Mouse (Mus musculus): Measurements from ENCODE around the gene 1700020D05Rik. TPM values are rescaled to one million over a fixed set of nuclear protein-coding genes. Genes with fewer than 3 reads are reported as not detected.
"Not testable (repeated sequence)": the region's sequence is repeated elsewhere in the genome, so short reads cannot be mapped to it uniquely, and the experiment has no call there.

Gene 1700020D05Rik
- polyA plus RNA-seq, 1 experiment from 2014 or later: not detected

DNA sequence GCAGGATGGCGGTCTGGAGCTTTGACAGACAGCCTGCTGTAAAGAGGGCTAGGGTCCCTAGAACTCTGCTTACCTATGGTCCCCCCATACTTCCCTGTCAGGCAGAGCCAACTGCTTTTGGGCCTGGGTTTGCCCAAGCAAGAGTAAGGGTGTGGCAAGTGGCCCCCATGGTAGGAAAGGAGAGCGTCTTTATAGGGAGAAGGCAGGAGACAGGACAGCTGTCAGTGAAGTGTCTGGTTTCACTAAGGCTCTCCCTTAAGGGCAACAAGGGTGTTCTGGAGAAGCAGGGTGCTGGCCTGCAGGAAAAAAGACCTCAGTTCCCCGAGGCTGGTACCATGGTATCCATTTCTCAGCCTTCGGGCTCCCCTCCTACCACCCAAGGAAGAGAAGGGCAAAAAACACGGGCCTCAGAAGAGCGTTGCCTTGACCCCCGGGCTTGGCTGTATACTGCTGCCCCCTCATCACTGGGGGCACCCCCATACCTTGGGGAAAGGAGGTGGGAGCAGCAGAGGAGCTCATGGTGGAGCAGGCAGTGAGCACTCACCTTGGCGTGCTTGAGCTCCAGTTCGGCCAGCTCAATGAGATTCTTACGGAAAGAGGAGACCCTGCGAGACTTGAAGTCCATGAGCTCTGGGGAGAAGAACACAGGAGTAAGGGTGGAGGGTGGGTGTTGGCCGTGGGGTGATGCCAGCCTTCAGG is 8.1 kb downstream of the 1700020D05Rik start:
- no peak overlapping the region for H3K27ac ChIP-seq (ENCODE audit: low read length)
- no peaks in the 10 kb centered on the region for H3K9me3 ChIP-seq (ENCODE audit: low read length)
- H3K4me2 ChIP-seq (replicated peaks; ENCODE audit: low read depth, low read length): no peak overlapping the region
- 80% methylated on average over 12 of the region's 12 CpGs for WGBS
- ATAC-seq (ENCODE audit: low FRiP score, low TSS enrichment): no peak
- H3K4me1 ChIP-seq (ENCODE audit: insufficient read depth, low read length): peaks cover 15% of the 10 kb centered on the region
- no peak overlapping the region for H3K4me3 ChIP-seq (ENCODE audit: low read length)
- H3K9ac ChIP-seq (replicated peaks; ENCODE audit: low read length): no peak overlapping the region
- no peaks in the 10 kb centered on the region for H3K27me3 ChIP-seq (ENCODE audit: insufficient read depth, low read length)
- H3K36me3 ChIP-seq (ENCODE audit: insufficient read depth, low read length): peaks cover 44% of the 10 kb centered on the region

GRCm38 (mm10) chr19:5494314-5494713 is 9.3 kb downstream of the 1700020D05Rik start:
- no peaks in the 10 kb centered on the region for H3K9me3 ChIP-seq (ENCODE audit: low read length)
- no peak overlapping the region for H3K27ac ChIP-seq (ENCODE audit: low read length)
- H3K4me2 ChIP-seq (replicated peaks; ENCODE audit: low read depth, low read length): no peak overlapping the region
- peaks cover 44% of the 10 kb centered on the region for H3K36me3 ChIP-seq (ENCODE audit: insufficient read depth, low read length)
- no peaks in the 10 kb centered on the region for H3K27me3 ChIP-seq (ENCODE audit: insufficient read depth, low read length)
- peaks cover 22% of the 10 kb centered on the region for H3K4me1 ChIP-seq (ENCODE audit: insufficient read depth, low read length)
- H3K9ac ChIP-seq (replicated peaks; ENCODE audit: low read length): no peak overlapping the region
- ATAC-seq (ENCODE audit: low FRiP score, low TSS enrichment): no peak
- no peak overlapping the region for H3K4me3 ChIP-seq (ENCODE audit: low read length)
- WGBS: 87% methylated on average over 3 of the region's 3 CpGs

GRCm38 (mm10) chr19:5493301-5493721 is 10.3 kb downstream of the 1700020D05Rik start:
- 41% methylated on average over 9 of the region's 9 CpGs for WGBS
- H3K9me3 ChIP-seq (ENCODE audit: low read length); H3K27me3 ChIP-seq (ENCODE audit: insufficient read depth, low read length); H3K27ac ChIP-seq (ENCODE audit: low read length); ATAC-seq (ENCODE audit: low FRiP score, low TSS enrichment); H3K4me3 ChIP-seq (ENCODE audit: low read length); H3K4me2 ChIP-seq (replicated peaks; ENCODE audit: low read depth, low read length); H3K9ac ChIP-seq (replicated peaks; ENCODE audit: low read length): not testable (repeated sequence)
- peaks cover 26% of the 10 kb centered on the region for H3K4me1 ChIP-seq (ENCODE audit: insufficient read depth, low read length)
- peaks cover 44% of the 10 kb centered on the region for H3K36me3 ChIP-seq (ENCODE audit: insufficient read depth, low read length)

- no peaks in the 10 kb centered on the region for H3K27me3 ChIP-seq (ENCODE audit: insufficient read depth, low read length)
- 81% methylated on average over 4 of the region's 4 CpGs for WGBS
- H3K36me3 ChIP-seq (ENCODE audit: insufficient read depth, low read length): peaks cover 43% of the 10 kb centered on the region
- H3K4me2 ChIP-seq (replicated peaks; ENCODE audit: low read depth, low read length): no peak overlapping the region
- no peak for ATAC-seq (ENCODE audit: low FRiP score, low TSS enrichment)
- H3K4me3 ChIP-seq (ENCODE audit: low read length): no peak overlapping the region
- H3K9ac ChIP-seq (replicated peaks; ENCODE audit: low read length): no peak overlapping the region
- H3K27ac ChIP-seq (ENCODE audit: low read length): no peak overlapping the region
- peaks cover 26% of the 10 kb centered on the region for H3K4me1 ChIP-seq (ENCODE audit: insufficient read depth, low read length)
- H3K9me3 ChIP-seq (ENCODE audit: low read length): no peaks in the 10 kb centered on the region
Measured at GRCm38 (mm10) chr19:5492641-5493040, 10.9 kb downstream of the 1700020D05Rik start.

- Histone ChIP-seq H3K9me3 (ENCODE audit: low read length) (no peaks in the 10 kb centered on the region), H3K27ac (ENCODE audit: low read length) (peak overlapping the region; percentile 100), H3K36me3 (ENCODE audit: insufficient read depth, low read length) (peaks cover 29% of the 10 kb centered on the region), H3K9ac (replicated peaks; ENCODE audit: low read length) (peak overlapping the region; percentile 94), H3K27me3 (ENCODE audit: insufficient read depth, low read length) (no peaks in the 10 kb centered on the region), H3K4me2 (replicated peaks; ENCODE audit: low read depth, low read length) (peak overlapping the region; percentile 86), H3K4me3 (ENCODE audit: low read length) (peak overlapping the region; percentile 96), H3K4me1 (ENCODE audit: insufficient read depth, low read length) (peaks cover 33% of the 10 kb centered on the region)
- peak; percentile 14; the same call in 1 of the 2 replicates for ATAC-seq (ENCODE audit: low FRiP score, low TSS enrichment)
- WGBS: under 1% methylated on average over 58 of the region's 59 CpGs
Measured at GRCm38 (mm10) chr19:5490898-5491708, 12.5 kb downstream of the 1700020D05Rik start.

DNA sequence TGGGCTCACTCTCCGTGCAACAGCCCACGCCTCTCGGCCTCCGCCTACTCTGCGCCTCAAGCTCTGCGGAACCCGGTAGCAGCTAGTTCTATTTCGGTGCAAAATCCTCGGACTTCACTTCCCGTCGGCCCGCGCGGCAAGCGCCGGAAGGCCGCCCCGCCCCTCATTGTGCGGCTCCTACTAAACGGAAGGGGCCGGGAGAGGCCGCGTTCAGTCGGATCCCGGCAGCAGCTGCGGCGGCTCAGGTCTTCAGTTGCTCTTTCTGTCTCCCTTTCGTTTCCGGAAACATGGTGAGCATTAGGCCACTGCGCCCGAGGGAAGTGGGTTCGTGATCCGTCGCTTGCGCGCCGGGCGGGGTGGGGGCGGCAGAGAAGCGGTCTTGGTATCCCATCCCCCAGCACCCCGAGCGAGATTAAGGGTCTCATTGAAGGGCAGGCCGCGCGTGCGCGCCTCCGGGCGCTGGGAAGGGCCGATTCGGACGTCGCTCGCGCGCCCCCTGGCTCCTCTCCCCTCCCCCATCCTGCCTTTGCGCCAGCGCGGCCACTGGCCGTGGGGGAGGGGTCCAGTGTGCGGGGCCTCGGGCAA is 13.2 kb downstream of the 1700020D05Rik start, which contains the start of gene Cfl1:
TSS of gene Cfl1 (plus strand) at position 143 of the 585 bp plus-strand sequence.
- Histone ChIP-seq H3K27me3 (ENCODE audit: insufficient read depth, low read length) (no peaks in the 10 kb centered on the region), H3K36me3 (ENCODE audit: insufficient read depth, low read length) (peaks cover 28% of the 10 kb centered on the region), H3K9me3 (ENCODE audit: low read length) (no peaks in the 10 kb centered on the region), H3K27ac (ENCODE audit: low read length) (peak within 1 kb of the TSS; percentile 100), H3K9ac (replicated peaks; ENCODE audit: low read length) (peak within 1 kb of the TSS; percentile 94), H3K4me3 (ENCODE audit: low read length) (peak within 1 kb of the TSS; percentile 96), H3K4me1 (ENCODE audit: insufficient read depth, low read length) (peaks cover 33% of the 10 kb centered on the region), H3K4me2 (replicated peaks; ENCODE audit: low read depth, low read length) (peak within 1 kb of the TSS; percentile 89)
- WGBS: 0% methylated on average over 62 of the region's 62 CpGs
- ATAC-seq (ENCODE audit: low FRiP score, low TSS enrichment): peak; percentile 57

GRCm38 (mm10) chr19:5489721-5490120 is 13.9 kb downstream of the 1700020D05Rik start:
- peak overlapping the region; percentile 96; the same call in 1 of the 2 replicates for H3K4me3 ChIP-seq (ENCODE audit: low read length)
- H3K27me3 ChIP-seq (ENCODE audit: insufficient read depth, low read length); H3K9ac ChIP-seq (replicated peaks; ENCODE audit: low read length); ATAC-seq (ENCODE audit: low FRiP score, low TSS enrichment); H3K9me3 ChIP-seq (ENCODE audit: low read length): not testable (repeated sequence)
- 46% methylated on average over 10 of the region's 10 CpGs for WGBS
- H3K36me3 ChIP-seq (ENCODE audit: insufficient read depth, low read length): peaks cover 30% of the 10 kb centered on the region
- H3K27ac ChIP-seq (ENCODE audit: low read length): peak overlapping the region; percentile 100
- peaks cover 33% of the 10 kb centered on the region for H3K4me1 ChIP-seq (ENCODE audit: insufficient read depth, low read length)
- H3K4me2 ChIP-seq (replicated peaks; ENCODE audit: low read depth, low read length): peak overlapping the region; percentile 89

DNA sequence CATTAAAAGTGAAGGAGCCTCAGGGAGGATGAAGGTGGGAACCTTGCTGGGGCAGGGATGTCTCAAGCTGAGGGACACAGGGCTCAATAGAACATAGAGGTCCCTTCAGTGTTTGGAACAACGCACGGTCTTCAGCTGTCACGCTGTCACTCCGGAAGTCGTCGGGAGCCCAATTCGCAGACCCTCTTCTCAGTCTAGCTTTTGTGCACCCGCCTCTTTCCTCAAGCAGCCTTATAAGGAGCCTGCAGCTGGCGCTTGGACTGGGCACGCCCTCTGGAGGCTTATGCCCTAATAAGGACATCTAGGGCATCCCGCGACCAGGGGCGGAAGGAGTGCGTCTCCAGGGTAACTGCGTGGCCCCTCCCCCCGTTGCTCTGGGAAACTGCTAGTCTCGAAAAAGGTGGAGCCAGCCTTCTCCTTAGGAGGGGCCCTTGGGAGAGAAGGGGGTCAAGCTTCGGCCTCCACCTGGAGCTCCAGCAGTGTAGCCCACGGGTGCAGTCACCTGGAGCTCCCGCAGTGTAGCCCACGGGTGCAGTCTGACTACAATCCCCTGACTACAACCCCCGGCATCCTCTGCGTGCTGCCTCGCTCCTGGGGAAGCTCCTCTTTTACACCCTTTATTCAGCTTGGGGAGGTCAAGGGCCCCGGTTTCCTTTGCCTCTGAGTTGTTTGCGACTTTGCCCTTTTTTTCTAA is 14.6 kb downstream of the 1700020D05Rik start:
- Histone ChIP-seq H3K4me3 (ENCODE audit: low read length) (peak overlapping the region; percentile 61), H3K9me3 (ENCODE audit: low read length) (no peaks in the 10 kb centered on the region), H3K9ac (replicated peaks; ENCODE audit: low read length) (peak overlapping the region; percentile 74), H3K4me1 (ENCODE audit: insufficient read depth, low read length) (peaks cover 33% of the 10 kb centered on the region), H3K27ac (ENCODE audit: low read length) (peak overlapping the region; percentile 100), H3K4me2 (replicated peaks; ENCODE audit: low read depth, low read length) (peak overlapping the region; percentile 89), H3K27me3 (ENCODE audit: insufficient read depth, low read length) (no peaks in the 10 kb centered on the region), H3K36me3 (ENCODE audit: insufficient read depth, low read length) (peaks cover 31% of the 10 kb centered on the region)
- ATAC-seq (ENCODE audit: low FRiP score, low TSS enrichment): peak; percentile 88
- under 1% methylated on average over 26 of the region's 26 CpGs for WGBS

DNA sequence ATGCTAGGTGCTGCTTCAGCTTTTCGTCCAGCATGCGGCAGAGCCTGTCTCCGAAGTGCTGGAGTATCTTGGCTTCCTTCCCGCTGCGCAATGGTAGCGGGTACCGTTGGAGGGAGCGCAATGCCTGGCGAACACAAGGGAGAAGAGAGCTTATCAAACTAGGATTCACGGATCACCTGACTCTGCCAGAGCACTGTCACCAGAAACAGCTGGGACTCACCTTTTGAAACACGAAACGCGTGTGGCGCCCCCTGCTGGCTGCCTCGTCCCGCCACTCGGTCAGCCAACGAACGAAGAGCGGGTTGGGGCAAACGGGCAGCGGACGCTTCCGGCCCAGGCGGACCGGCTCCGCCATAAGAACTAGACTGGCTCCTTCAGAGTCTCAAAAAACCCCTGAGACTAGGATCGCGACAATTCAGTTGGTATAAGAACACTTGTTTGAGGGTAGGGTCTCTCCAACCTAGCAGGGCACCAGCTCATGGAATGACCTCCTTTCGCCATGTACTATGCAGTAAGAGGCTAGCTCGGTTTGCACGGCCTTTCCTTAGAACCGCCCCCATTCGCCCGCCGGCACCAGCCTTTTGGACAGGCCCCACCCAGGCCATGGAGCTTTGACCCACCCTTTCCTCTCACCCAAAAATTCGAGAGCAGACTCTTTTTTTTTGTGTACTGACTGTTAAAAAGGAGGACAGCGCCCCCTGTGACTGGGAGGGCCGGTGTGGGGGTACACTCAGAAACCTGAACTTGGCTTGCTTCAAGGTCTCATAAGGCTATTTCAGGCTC is 15.6 kb downstream of the 1700020D05Rik start, which contains the start of gene Mus81:
TSS of gene Mus81 (minus strand) at position 635 of the 783 bp plus-strand sequence.
- H3K36me3 ChIP-seq (ENCODE audit: insufficient read depth, low read length): peaks cover 32% of the 10 kb centered on the region
- WGBS: 1% methylated on average over 39 of the region's 39 CpGs
- no peaks in the 10 kb centered on the region for H3K9me3 ChIP-seq (ENCODE audit: low read length)
- peak within 1 kb of the TSS; percentile 89 for H3K4me2 ChIP-seq (replicated peaks; ENCODE audit: low read depth, low read length)
- peaks cover 31% of the 10 kb centered on the region for H3K4me1 ChIP-seq (ENCODE audit: insufficient read depth, low read length)
- peak within 1 kb of the TSS; percentile 74 for H3K9ac ChIP-seq (replicated peaks; ENCODE audit: low read length)
- H3K4me3 ChIP-seq (ENCODE audit: low read length): peak within 1 kb of the TSS; percentile 61
- peak within 1 kb of the TSS; percentile 100 for H3K27ac ChIP-seq (ENCODE audit: low read length)
- H3K27me3 ChIP-seq (ENCODE audit: insufficient read depth, low read length): no peaks in the 10 kb centered on the region
- ATAC-seq (ENCODE audit: low FRiP score, low TSS enrichment): peak; percentile 81
